Mouse (Mus musculus) limb, embryonic 11.5 days (tissue): ENCODE measurements at regions not wholly inside any gene's neighbourhood (a gene's known extent, or its start where the extent isn't known, plus 50 kb on each side); places are given as distances from the start of the nearest gene placed in this dataset.

ENCODE experiments used
- ATAC-seq: fragments of 200-750 bp; cut with Nextera tagmentation; 2 replicates; pipeline ENCODE4 v1.8.0; 2017; ENCODE audit warnings: low read depth; ENCODE audit not compliant: insufficient number of reproducible peaks, low FRiP score, low TSS enrichment
- DNase-seq: peaks from one replicate; pipeline ENCODE4 v3.0.0-alpha.2; 2015; ENCODE audit warnings: low spot score
- H3K27ac ChIP-seq: fragments of 300-500 bp; sonication (generic); replicated peaks from 2 replicates; pipeline ENCODE4 v1.5.1; 2014; ENCODE audit warnings: low read depth, mild to moderate bottlenecking, low read length
- H3K27me3 ChIP-seq: fragments of 300-500 bp; sonication (generic); 2 replicates; pipeline ENCODE4 v1.6.1; 2014; ENCODE audit warnings: mild to moderate bottlenecking, low read length, mixed read lengths; ENCODE audit not compliant: control insufficient read depth, insufficient read depth
- H3K36me3 ChIP-seq: fragments of 300-500 bp; sonication (generic); 2 replicates; pipeline ENCODE4 v1.6.1; 2014; ENCODE audit warnings: mild to moderate bottlenecking, low read length, moderate library complexity, mixed read lengths; ENCODE audit not compliant: control insufficient read depth, insufficient read depth
- H3K4me1 ChIP-seq: fragments of 300-500 bp; sonication (generic); 2 replicates; pipeline ENCODE4 v1.6.1; 2014; ENCODE audit warnings: low read length, mixed read lengths; ENCODE audit not compliant: control insufficient read depth, insufficient read depth
- H3K4me2 ChIP-seq: fragments of 300-500 bp; sonication (generic); 2 replicates; pipeline ENCODE4 v1.6.1; 2014; ENCODE audit warnings: low read depth, mild to moderate bottlenecking, moderate library complexity; ENCODE audit not compliant: severe bottlenecking
- H3K4me3 ChIP-seq: fragments of 300-500 bp; sonication (generic); 2 replicates; pipeline ENCODE4 v1.5.1; 2014; ENCODE audit warnings: low read depth, low read length
- H3K9ac ChIP-seq: fragments of 300-500 bp; sonication (generic); 2 replicates; pipeline ENCODE4 v1.6.1; 2014; ENCODE audit warnings: mild to moderate bottlenecking, low read length
- H3K9me3 ChIP-seq: fragments of 300-500 bp; sonication (generic); 2 replicates; pipeline ENCODE4 v1.6.1; 2016; ENCODE audit warnings: low read length; ENCODE audit not compliant: control insufficient read depth
- WGBS: fragments of 180-500 bp; shearing (Covaris S2); extraction: QIAGEN DNeasy Blood & Tissue Kit; methylation state at CpG from one replicate; pipeline ENCODE4 v1.1.7; 2014; 5-methylcytosine and 5-hydroxymethylcytosine counted together

DNA sequence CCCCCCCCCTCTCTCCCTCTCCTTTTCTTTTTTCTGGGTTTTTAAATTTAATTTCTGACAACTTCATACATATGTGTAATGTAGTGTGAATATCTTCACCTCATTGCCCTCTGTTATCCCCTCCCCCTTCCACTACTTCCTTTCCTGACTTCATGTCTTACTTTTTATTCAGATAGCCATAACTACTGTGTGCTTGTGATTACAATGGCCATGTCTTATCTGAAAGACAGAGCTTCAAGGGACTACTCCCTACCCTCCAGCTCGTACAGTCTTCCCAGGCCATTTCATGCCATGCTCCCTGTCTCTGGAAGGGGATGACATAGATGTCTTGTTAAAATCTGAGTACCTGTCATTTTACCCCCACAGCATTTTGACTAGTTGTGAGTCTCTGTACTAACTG is 189.2 kb upstream of the Tank start:
- no peaks in the 10 kb centered on the region for H3K4me1 ChIP-seq
- 62% methylated on average over 1 of the region's 1 CpGs for WGBS
- H3K27me3 ChIP-seq: no peaks in the 10 kb centered on the region
- DNase-seq: no peak
- no peaks in the 10 kb centered on the region for H3K36me3 ChIP-seq
- H3K9ac ChIP-seq: no peak overlapping the region
- H3K4me2 ChIP-seq: no peak overlapping the region
- H3K27ac ChIP-seq: no peak overlapping the region
- ATAC-seq: no peak
- no peaks in the 10 kb centered on the region for H3K9me3 ChIP-seq
- no peak overlapping the region for H3K4me3 ChIP-seq

DNA sequence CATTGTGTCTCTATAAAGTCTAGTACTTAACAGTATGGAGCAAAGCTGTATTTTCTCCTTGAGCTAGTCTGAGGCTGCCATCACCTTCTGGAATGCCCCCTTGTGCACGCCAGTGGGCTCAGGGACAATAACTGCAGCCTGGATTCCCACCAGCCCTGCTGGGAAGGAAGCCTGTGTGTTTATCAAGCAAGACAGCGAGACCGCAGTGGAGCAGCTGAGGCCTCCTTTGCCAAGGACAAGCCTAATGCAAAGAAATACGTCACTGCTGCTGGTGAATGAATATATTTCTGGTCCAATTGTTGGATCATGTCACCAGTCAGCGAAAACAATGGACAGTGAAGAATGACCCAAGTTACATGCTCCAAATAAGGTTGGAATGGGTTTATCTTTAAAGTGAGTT is 190.8 kb upstream of the Tank start:
- H3K4me2 ChIP-seq: no peak overlapping the region
- ATAC-seq (no peak), DNase-seq (no peak)
- no peak overlapping the region for H3K27ac ChIP-seq
- H3K9me3 ChIP-seq: no peaks in the 10 kb centered on the region
- no peak overlapping the region for H3K4me3 ChIP-seq
- H3K27me3 ChIP-seq: no peaks in the 10 kb centered on the region
- H3K36me3 ChIP-seq: no peaks in the 10 kb centered on the region
- H3K9ac ChIP-seq: no peak overlapping the region
- no peaks in the 10 kb centered on the region for H3K4me1 ChIP-seq
- WGBS: 86% methylated on average over 5 of the region's 5 CpGs

DNA sequence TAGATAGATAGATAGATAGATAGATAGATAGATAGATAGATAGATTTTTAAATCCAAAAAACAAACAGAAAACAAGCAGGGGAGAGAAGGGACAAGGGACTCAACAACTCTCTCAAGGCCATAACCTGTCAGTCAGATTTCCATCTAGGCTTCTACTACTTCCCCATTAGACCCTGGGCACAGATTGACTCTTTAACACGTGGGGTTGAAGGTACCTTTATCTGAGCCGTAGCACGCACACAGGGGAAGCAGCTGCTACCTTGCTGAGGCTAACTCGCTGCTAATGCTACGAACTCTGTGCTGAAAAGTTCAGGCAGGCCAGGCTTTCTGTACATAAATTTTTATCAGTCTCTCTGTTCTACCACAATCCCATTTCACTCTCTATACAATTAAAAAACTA is 191.4 kb upstream of the Tank start:
- ATAC-seq (no peak), DNase-seq (no peak)
- Histone ChIP-seq H3K4me1 (no peaks in the 10 kb centered on the region), H3K9me3 (no peaks in the 10 kb centered on the region), H3K4me2 (no peak overlapping the region), H3K27ac (no peak overlapping the region), H3K36me3 (no peaks in the 10 kb centered on the region), H3K4me3 (no peak overlapping the region), H3K9ac (no peak overlapping the region), H3K27me3 (no peaks in the 10 kb centered on the region)
- 83% methylated on average over 5 of the region's 5 CpGs for WGBS

DNA sequence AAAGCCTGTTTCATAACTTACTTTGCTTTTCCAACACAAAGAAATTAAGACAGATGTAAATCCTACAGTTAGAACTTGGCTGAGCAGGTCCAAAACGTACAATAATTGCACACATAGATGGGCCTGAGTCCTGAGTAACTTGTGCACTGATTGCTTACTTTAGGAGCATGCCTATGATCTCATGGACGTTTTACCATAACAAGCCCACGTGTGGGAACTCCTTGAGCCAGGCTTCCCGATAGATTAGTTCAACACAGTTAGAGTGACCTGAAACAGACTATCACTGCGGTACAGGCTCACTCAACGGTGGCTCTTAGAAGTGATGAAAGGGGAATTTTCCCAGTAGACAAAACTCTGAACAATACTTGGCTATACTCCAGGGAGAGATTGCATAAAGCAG is 193.9 kb upstream of the Tank start:
- DNase-seq (no peak), ATAC-seq (no peak)
- Histone ChIP-seq H3K4me1 (no peaks in the 10 kb centered on the region), H3K36me3 (no peaks in the 10 kb centered on the region), H3K9me3 (no peaks in the 10 kb centered on the region), H3K4me2 (no peak overlapping the region), H3K27ac (no peak overlapping the region), H3K9ac (no peak overlapping the region), H3K4me3 (no peak overlapping the region), H3K27me3 (no peaks in the 10 kb centered on the region)
- 88% methylated on average over 6 of the region's 6 CpGs for WGBS

DNA sequence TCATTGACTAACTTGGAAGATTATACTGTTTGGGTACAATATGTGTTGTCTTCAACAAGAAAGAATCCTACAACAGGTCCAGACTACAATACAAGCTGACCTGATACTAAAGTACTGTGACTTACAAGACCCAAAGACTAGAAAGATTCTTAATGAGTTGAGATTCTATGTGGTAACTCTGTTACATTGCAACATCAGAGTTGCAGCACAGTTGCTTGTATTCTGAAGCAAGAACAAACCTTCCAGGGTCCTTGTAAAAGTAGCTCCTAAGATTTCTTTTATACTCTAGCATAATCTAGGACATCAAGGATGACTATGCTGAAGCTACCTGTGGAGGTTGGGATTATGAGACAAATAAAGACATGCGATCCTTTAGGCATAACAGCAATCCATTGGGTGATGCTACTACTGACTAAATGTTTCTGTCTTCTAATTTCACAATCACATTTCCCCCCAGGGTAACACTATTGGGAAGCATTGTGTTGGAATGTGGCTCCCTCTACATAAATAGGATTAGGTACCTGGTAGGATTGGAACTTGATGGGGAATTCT is 194.6 kb upstream of the Tank start:
- 94% methylated on average over 1 of the region's 1 CpGs for WGBS
- H3K27me3 ChIP-seq: no peaks in the 10 kb centered on the region

DNA sequence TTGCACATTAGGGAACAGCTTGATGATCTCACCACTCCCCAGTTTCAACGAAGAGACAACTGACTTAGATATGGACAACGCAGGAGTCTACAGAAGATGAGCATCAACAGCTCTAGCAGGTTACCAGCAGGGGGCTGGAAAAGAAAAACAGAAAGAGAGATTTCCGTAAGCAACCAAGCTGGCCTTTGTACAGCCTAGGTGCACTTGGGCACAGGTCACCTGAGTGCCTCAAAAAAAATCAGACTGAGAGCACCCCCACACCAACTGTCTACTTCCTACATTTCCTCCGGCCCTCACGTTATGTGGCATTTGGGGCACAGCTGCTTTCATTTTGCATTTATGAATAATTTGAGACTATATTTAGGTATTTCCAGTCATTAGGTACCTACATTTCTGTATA is 199.3 kb upstream of the Tank start:
- H3K4me3 ChIP-seq: no peak overlapping the region
- no peaks in the 10 kb centered on the region for H3K36me3 ChIP-seq
- H3K4me2 ChIP-seq: no peak overlapping the region
- no peaks in the 10 kb centered on the region for H3K9me3 ChIP-seq
- H3K27me3 ChIP-seq: no peaks in the 10 kb centered on the region
- no peak for DNase-seq
- no peak overlapping the region for H3K9ac ChIP-seq
- no peak for ATAC-seq
- H3K27ac ChIP-seq: no peak overlapping the region
- WGBS: 79% methylated on average over 5 of the region's 5 CpGs
- H3K4me1 ChIP-seq: no peaks in the 10 kb centered on the region

More for the DNA sequence above, 194.6 kb upstream of the Tank start:
- Histone ChIP-seq H3K9ac (no peak overlapping the region), H3K27ac (no peak overlapping the region), H3K36me3 (no peaks in the 10 kb centered on the region), H3K4me3 (no peak overlapping the region), H3K9me3 (no peaks in the 10 kb centered on the region), H3K4me1 (no peaks in the 10 kb centered on the region), H3K4me2 (no peak overlapping the region)
- no peak for DNase-seq
- no peak for ATAC-seq

DNA sequence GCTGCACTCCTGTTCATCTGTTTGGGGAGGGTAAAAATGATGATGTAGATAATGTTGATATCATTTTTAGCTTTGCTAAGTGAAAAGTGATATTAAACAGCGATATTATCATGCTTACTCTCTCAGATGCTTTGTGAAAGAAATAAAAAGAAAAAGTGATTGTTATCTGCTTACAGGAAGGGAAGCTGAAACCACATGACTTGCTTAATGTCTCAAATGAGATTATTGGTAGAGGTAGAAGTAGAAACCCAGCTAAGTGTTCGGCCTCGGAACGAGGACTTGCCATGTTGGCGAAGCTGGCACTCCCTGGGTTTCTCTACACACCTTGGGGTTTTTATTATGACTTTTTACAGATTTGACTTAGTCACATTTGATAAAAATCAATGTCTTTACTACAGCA is 200.1 kb upstream of the Tank start:
- Histone ChIP-seq H3K27ac (no peak overlapping the region), H3K27me3 (no peaks in the 10 kb centered on the region), H3K9ac (no peak overlapping the region), H3K4me3 (no peak overlapping the region), H3K36me3 (no peaks in the 10 kb centered on the region), H3K4me2 (no peak overlapping the region), H3K9me3 (no peaks in the 10 kb centered on the region), H3K4me1 (no peaks in the 10 kb centered on the region)
- 94% methylated on average over 5 of the region's 5 CpGs for WGBS
- no peak for DNase-seq
- ATAC-seq: no peak

DNA sequence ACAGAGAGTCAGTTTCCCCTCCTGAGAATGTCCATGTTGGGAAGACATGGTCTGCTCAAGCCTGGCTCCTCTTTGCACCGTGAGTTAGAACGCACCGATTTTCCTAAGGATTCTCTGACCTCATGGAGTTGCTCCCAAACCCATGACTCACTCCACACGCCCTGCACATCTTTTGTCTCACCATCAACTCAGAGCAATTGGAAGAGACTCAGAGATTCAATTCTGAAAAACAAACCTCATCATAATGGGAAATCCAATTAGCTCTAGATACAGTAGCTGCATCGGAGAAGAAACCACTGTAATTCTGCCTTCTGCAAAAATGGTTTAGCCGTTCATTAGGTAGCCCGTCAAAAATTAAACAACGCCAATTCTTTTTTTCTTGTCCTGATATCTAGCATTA is 200.6 kb upstream of the Tank start:
- H3K4me3 ChIP-seq: no peak overlapping the region
- H3K9ac ChIP-seq: no peak overlapping the region
- ATAC-seq (no peak), DNase-seq (no peak)
- H3K9me3 ChIP-seq: no peaks in the 10 kb centered on the region
- no peak overlapping the region for H3K4me2 ChIP-seq
- WGBS: 93% methylated on average over 8 of the region's 8 CpGs
- H3K4me1 ChIP-seq: no peaks in the 10 kb centered on the region
- no peaks in the 10 kb centered on the region for H3K27me3 ChIP-seq
- no peak overlapping the region for H3K27ac ChIP-seq
- H3K36me3 ChIP-seq: no peaks in the 10 kb centered on the region

DNA sequence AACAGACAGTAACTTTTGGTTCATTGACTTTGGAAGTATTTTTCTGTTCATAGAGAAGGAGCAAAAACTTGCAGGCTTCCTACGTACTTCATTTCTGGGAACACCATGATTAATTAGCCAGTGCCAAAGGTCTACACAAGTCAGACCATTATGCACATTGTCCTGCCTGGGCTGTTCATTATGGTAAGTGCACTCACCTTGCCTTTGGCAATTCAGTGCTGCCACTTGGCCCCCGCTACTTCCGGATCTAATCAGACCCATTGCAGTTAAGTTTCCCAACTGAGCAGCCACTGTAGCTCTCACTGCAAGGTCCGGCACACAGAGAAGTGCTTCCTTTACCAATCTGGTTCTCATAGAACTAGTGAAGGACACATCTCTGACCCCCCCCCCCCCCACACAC is 215.8 kb upstream of the Tank start:
- DNase-seq: no peak
- no peaks in the 10 kb centered on the region for H3K4me1 ChIP-seq
- no peak overlapping the region for H3K4me2 ChIP-seq
- no peak for ATAC-seq
- no peaks in the 10 kb centered on the region for H3K27me3 ChIP-seq
- no peaks in the 10 kb centered on the region for H3K9me3 ChIP-seq
- H3K27ac ChIP-seq: no peak overlapping the region
- H3K36me3 ChIP-seq: no peaks in the 10 kb centered on the region
- H3K9ac ChIP-seq: no peak overlapping the region
- no peak overlapping the region for H3K4me3 ChIP-seq
- 39% methylated on average over 4 of the region's 4 CpGs for WGBS
